Mouse (Mus musculus) megakaryocyte, adult 5-6 weeks (primary cell): ENCODE results near the gene Maats1. TPM values are rescaled to one million over a fixed set of nuclear protein-coding genes. Genes with fewer than 3 reads are reported as not detected.

ENCODE experiments used
- ATAC-seq: 2 replicates; pipeline ENCODE4 v1.8.0; 2016; ENCODE audit warnings: mild to moderate bottlenecking, inconsistent platforms; ENCODE audit not compliant: poor library complexity, severe bottlenecking
- total RNA-seq, 2 experiments: library from RNA; stranded (forward) in 1 of 2; stranded (reverse) in 1 of 2; fragments of 153-499, 151-499 nt in 1 of 2; fragments of 221-1000, 200-1000 nt in 1 of 2; gene quantifications; 2 replicates each; pipeline versions ENCODE4 v1.2.3 to v1.2.4; 2015 to 2017

Maats1 gene
- total RNA-seq (2015) (not detected in 2 replicates), total RNA-seq (2017) (not detected in 2 replicates)

GRCm38 (mm10) chr16:38341396-38342324 is at the start of gene Maats1:
Maats1 (minus strand) TSS chr16:38342143.
- peak; percentile 54 for ATAC-seq

GRCm38 (mm10) chr16:38390322-38390721 is 48.4 kb upstream of the Maats1 start:
- no peak for ATAC-seq

DNA sequence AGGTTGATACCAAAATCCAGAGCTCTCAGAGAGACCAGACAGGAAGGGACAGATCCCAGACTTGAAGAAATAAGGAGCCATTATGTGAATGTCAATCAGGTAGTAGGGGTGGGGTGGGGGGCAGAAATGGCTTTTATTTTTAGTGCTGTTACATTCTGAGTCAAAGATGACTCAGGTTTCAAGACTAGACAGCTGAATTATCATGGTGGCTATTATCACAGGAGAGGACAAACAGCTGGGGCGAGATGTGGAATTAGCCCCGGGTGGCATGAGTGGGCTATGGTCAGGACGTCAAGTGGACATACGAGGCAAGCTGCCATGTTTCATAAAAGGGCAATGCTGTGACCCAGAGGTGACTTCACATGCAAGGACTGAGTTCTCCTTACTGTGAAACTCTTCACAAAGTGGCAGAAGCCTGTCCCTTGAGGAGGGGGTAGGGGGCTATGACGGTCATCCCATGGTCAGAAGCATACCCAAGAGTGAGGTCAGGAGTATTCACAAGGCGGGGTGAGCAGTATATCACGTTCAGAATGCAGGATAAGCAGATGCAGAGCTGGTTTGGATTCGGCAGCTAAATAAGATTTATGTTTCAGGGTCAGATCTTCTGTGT is 47.4 kb upstream of the Maats1 start:
- no peak for ATAC-seq

- no peak for ATAC-seq
These were observed 46.8 kb upstream of the Maats1 start for GRCm38 (mm10) chr16:38388757-38389156.

- no peak for ATAC-seq
These were observed 45.4 kb upstream of the Maats1 start for GRCm38 (mm10) chr16:38387389-38387788.

- ATAC-seq = peak; percentile 69; the same call in 1 of the 2 replicates
These were observed 43.8 kb upstream of the Maats1 start for GRCm38 (mm10) chr16:38385700-38386099.

DNA sequence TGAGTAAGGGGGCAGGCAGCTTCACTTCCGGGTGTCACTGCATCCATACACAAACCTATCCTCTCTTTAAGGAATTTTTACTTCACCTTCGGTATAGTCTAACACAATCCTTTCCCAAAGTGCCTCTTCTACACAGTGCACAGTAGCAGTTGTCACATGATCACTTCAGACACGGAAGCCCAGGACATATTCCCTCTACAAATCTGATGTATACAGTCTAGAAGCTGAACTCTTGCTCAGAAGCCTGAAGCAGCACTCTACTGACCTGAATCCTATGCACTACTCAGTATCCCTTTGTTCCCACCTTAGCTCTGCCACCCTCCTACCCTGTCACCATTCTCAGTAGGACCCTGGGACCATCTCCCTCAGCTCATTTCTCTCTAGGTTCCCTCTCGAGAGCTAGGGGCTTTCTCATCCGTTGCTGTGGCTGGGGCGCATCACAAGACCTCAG is 43.3 kb upstream of the Maats1 start:
- 0 out of 2 replicates have a peak, but pooled peaks have one; percentile 15 for ATAC-seq

DNA sequence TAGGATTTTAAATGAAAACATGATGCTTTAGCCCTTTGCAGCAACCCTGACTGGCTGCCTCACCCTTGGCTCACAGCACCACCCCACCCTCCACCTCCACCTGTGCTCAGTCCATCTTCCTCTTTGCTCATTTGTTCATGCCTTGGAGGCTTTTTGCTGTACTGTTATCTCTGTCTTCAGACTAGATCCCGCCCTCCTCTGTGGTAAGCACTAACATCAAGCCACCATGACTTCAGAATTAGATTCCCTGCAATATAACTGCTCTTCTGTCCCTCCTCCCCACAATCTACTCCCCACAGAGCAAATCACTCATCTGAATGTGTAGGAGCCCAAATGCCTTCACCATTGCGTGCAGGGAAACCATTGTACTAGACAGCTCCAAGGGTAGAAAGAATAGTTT is 41.7 kb upstream of the Maats1 start:
- 0 out of 2 replicates have a peak, but pooled peaks have one; percentile 24 for ATAC-seq

DNA sequence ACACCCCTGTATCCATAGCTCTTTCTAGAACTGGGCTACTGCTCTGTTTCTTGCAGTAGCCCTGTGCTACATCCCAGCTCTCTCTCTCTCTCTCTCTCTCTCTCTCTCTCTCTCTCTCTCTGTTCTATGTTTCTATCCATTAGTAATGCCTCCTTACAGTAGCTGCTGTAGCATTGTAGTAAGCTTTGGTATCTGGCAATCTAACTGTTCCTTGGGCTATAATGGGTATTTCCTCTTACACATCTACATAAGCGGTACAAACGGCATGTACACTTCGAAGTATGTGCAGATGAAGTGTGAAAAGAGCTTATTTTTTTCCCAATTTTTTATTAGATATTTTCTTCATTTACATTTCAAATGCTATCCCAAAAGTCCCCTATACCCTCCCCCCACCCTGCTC is 38.0 kb upstream of the Maats1 start:
- no peak for ATAC-seq

DNA sequence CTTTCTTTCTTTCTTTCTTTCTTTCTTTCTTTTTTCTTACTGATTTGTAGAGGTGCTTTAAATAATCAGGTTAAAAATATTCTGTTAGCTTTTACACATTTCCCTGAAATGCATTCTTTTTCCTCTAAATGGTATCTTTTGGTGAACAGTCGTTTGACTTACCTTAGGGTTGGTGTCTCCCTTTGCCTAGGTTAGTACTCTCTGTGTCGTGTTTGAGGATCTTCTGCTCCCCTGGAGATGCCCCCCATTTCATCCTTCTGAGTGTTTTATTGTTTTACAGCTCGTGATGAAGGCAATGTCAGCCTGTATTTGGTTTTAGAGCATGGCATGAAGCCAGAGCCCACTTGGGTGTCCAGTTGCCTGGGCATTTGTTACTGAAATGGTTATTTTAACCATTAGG is 37.5 kb upstream of the Maats1 start:
- no peak for ATAC-seq

DNA sequence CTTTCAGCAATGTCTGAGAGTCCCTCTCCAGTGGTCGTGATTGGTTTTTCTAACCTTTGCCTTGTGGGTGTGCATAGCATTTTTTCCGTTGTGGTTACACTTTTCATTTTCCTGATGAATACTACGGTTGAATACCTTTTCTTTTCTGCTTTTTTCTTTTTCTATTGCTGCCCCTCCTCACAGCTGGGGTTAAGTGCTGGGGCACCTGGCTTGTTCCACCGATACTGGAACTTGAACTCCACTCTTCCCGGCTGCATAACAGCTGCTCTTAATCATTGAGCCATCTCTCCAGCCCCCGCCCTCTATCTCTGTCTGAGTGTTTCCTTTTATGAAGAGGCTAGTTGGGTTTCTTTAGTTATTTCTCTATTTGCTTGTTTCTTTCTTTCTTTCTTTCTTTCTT is 37.1 kb upstream of the Maats1 start:
- no peak for ATAC-seq

- ATAC-seq = no peak
These were observed 36.6 kb upstream of the Maats1 start for GRCm38 (mm10) chr16:38378591-38378990.

DNA sequence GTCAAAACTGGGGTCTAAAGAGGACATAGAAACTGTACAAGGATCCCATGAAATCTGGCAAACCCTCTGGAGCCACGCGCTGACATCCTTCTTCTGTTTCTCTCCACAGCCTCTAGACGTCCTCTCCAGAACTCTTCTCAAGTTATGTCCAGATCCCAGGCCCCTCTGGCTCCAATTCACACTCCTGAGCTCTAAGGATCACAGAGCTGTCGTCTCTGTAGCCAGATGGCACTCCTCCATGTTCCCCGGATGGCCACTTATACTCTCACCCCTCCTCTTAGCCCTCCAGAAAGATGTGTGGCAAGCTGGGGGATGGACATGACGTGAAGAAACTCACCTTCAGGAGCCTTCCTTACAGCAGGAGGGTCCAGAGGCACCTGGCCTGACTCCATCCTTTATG is 35.6 kb upstream of the Maats1 start:
- no peak for ATAC-seq

- peak; percentile 73 for ATAC-seq
These were observed 34.9 kb upstream of the Maats1 start for GRCm38 (mm10) chr16:38376841-38377249.

- peak; percentile 73 for ATAC-seq
These were observed 34.4 kb upstream of the Maats1 start for GRCm38 (mm10) chr16:38376163-38376840.

GRCm38 (mm10) chr16:38375182-38375581 is 33.2 kb upstream of the Maats1 start:
- no peak for ATAC-seq

DNA sequence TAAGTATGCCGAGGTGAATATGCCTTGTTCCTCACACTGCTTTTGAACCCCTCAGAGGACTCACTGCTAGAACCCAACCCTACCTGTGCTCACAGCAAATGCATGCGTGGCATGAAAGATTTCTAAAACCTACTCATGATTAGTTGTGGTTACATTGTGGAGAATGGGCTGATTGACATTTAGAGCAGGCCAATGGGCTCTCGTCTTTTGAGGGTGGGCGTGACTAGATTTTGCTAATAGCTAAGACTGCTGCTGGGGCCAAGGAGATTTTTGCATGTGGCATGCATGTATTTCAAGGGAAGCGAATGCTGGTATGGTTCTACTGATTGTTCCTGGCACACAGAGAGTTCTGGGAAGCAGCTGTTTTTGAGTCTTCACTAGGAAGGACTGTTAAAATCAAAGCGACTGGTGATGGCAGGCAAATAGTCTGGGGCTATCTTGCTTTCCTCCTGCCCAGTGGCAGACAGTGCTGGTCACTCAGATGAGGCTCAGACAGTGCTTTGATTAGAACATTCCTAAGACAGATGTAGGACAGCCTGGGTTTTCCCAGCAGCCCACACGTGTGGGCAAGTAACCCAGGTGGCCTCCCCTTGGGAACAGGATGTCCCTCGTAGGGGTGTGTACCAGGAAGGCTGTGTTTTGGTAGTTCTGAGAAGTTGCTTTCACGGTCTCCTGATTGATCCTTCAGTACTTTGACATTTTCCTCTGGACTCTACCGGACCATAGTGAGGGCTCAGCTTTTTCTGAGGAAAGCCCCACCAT is 32.6 kb upstream of the Maats1 start:
- ATAC-seq = no peak

DNA sequence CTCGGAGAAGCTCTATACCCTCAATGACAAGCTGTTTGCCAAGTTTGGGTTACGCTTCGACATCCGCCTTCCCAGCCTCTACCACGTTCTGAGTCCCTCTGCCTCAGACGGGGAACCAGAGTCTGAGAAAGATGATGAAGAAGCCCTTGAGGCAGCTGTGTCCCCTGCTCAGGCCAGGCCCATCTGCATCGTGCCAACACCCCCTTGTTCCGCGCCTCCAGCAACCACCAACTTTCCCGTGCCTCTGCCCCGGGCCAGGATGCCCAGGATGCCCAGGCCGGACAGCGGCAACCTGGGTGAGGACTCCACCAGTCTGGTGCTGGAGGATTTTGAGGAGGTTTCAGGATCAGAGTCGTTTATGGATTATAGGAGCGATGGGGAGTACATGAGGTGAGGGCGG is 32.0 kb upstream of the Maats1 start:
- no peak for ATAC-seq

DNA sequence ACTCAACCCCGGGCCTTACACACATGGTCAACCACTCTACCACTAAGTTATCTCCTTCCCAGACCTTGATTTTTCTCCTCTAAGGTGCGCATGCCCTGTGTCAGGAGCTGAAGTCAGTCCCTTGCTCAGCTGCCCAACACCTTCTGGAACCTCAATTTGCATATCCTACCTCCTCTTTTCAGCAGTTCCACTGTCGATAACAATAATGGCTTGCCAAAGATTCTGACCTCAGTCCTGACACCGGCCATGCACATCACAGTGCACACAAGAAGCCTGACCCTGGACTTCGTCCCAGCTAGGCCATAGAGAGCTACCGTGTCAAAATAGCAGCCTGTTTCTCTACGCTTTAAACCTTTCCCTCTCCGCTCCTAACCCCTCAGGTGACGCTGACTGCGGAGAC is 31.5 kb upstream of the Maats1 start:
- ATAC-seq = no peak

GRCm38 (mm10) chr16:38372876-38373275 is 30.9 kb upstream of the Maats1 start:
- no peak for ATAC-seq
